Mouse (Mus musculus) ES-E14 (cell line): ENCODE data around the gene Zfpm1. TPM values are rescaled to one million over a fixed set of nuclear protein-coding genes. Genes with fewer than 3 reads are reported as not detected.
A peak's percentile ranks its signal among the peaks of the same experiment; 100 is the strongest.

Experiments
- DNase-seq: peaks from one replicate; pipeline ENCODE4 v3.0.0-alpha.2; 2013; ENCODE audit warnings: low read depth, low spot score
- H3K27ac ChIP-seq: 2 replicates; pipeline ENCODE4 v1.5.1; 2012; ENCODE audit warnings: low read depth, mild to moderate bottlenecking, low read length, moderate library complexity, mixed read lengths; ENCODE audit not compliant: poor library complexity, insufficient read depth, severe bottlenecking
- H3K36me3 ChIP-seq: 2 replicates; pipeline ENCODE4 v1.6.1; 2012; ENCODE audit warnings: mild to moderate bottlenecking, low read length, moderate library complexity, mixed read lengths; ENCODE audit not compliant: control insufficient read depth, poor library complexity, insufficient read depth, severe bottlenecking
- H3K4me1 ChIP-seq, 2 experiments: fragments of 150-350 bp in 1 of 2; sonication (generic) in 1 of 2; 2 replicates each; pipeline ENCODE4 v1.6.1; 2012; ENCODE audit warnings: low read length in 2 of 2, mild to moderate bottlenecking in 1 of 2, mixed read lengths in 1 of 2; ENCODE audit not compliant: control insufficient read depth in 2 of 2, insufficient read depth in 2 of 2, poor library complexity in 1 of 2
- H3K4me3 ChIP-seq, 2 experiments: fragments of 150-350 bp in 1 of 2; sonication (generic) in 1 of 2; 2 replicates each; pipeline ENCODE4 v1.5.1; 2012; ENCODE audit warnings: low read length in 2 of 2, low read depth in 1 of 2, mild to moderate bottlenecking in 1 of 2, mixed read lengths in 1 of 2; ENCODE audit not compliant: insufficient read depth in 1 of 2, poor library complexity in 1 of 2, severe bottlenecking in 1 of 2
- H3K9ac ChIP-seq: 2 replicates; pipeline ENCODE4 v1.6.1; 2012; ENCODE audit warnings: low read depth, mild to moderate bottlenecking, low read length, mixed read lengths; ENCODE audit not compliant: poor library complexity, insufficient read depth, severe bottlenecking
- H3K9me3 ChIP-seq: fragments of 150-350 bp; sonication (generic); 2 replicates; pipeline ENCODE4 v1.6.1; 2012; ENCODE audit warnings: low read depth, mild to moderate bottlenecking, low read length; ENCODE audit not compliant: control insufficient read depth, insufficient read depth
- CHD2 ChIP-seq: IDR thresholded peaks from 2 replicates; pipeline ENCODE4 v1.6.1; 2014; ENCODE audit warnings: mild to moderate bottlenecking, low read depth, low read length, inconsistent platforms
- HCFC1 ChIP-seq: IDR thresholded peaks from 2 replicates; pipeline ENCODE4 v1.6.1; 2012; ENCODE audit warnings: low read length, inconsistent platforms, borderline replicate concordance; ENCODE audit not compliant: insufficient read depth
- MAFK ChIP-seq: IDR thresholded peaks from 2 replicates; pipeline ENCODE4 v1.6.1; 2014; ENCODE audit warnings: mild to moderate bottlenecking, low read depth, low read length, inconsistent platforms; ENCODE audit not compliant: insufficient read depth
- ZC3H11A ChIP-seq: IDR thresholded peaks from 2 replicates; pipeline ENCODE4 v1.6.1; 2012; ENCODE audit warnings: low read depth, mild to moderate bottlenecking, inconsistent platforms, low read length, borderline replicate concordance
- ZNF384 ChIP-seq: IDR thresholded peaks from 2 replicates; pipeline ENCODE4 v1.6.1; 2012; ENCODE audit warnings: low read depth, low read length, inconsistent platforms
- in situ Hi-C, 2 experiments: fragments of 600-800 bp; cut with MboI; formaldehyde crosslinking; loops; one replicate each; pipeline ENCODE4 v1.15.1; 2025; ENCODE audit warnings: low sequenced_read_pairs in 2 of 2, inconsistent platforms in 1 of 2; ENCODE audit not compliant: unreplicated experiment in 2 of 2
- total RNA-seq: library from RNA; depleted of rRNA; stranded (reverse); fragments of 300-350 nt; gene quantifications from 2 replicates; pipeline ENCODE4 v1.2.3, GENCODE M21; 2012

Zfpm1 gene
- total RNA-seq, 1 experiment, result 8.5 TPM

- Histone ChIP-seq H3K4me3 (no peak overlapping the region), H3K4me1 (peaks cover 2 to 14% of the 10 kb centered on the region in 2 experiments; a peak in 3 of 4 replicates), H3K9me3 (no peaks in the 10 kb centered on the region), H3K27ac (no peak overlapping the region), H3K36me3 (no peaks in the 10 kb centered on the region), H3K9ac (no peak overlapping the region)
- no peak for DNase-seq
- in situ Hi-C loops, result no loop called here
- no peak for TF ChIP-seq ZC3H11A
- no peak for TF ChIP-seq MAFK
- no peak for TF ChIP-seq CHD2
- no peak for TF ChIP-seq ZNF384
- TF ChIP-seq HCFC1, result no peak
Measured at GRCm38 (mm10) chr8:122340761-122341160, 58.8 kb downstream of the Zfpm1 start.

- Histone ChIP-seq H3K9ac (no peak overlapping the region), H3K4me3 (no peak overlapping the region), H3K36me3 (no peaks in the 10 kb centered on the region), H3K9me3 (no peaks in the 10 kb centered on the region), H3K27ac (no peak overlapping the region), H3K4me1 (peaks cover 2 to 14% of the 10 kb centered on the region in 2 experiments; a peak in 3 of 4 replicates)
- in situ Hi-C loops, result no loop called here
- no peak for DNase-seq
- no peak for TF ChIP-seq HCFC1
- TF ChIP-seq ZNF384, result no peak
- TF ChIP-seq ZC3H11A, result no peak
- no peak for TF ChIP-seq CHD2
- no peak for TF ChIP-seq MAFK
Measured at GRCm38 (mm10) chr8:122341790-122342189, 59.8 kb downstream of the Zfpm1 start.

GRCm38 (mm10) chr8:122342362-122342761 lies 60.4 kb downstream of the Zfpm1 start:
- in situ Hi-C loops, result no loop called here
- no peak for TF ChIP-seq MAFK
- no peak for TF ChIP-seq CHD2
- TF ChIP-seq ZNF384, result no peak
- no peak for TF ChIP-seq ZC3H11A
- TF ChIP-seq HCFC1, result no peak
- H3K4me3 ChIP-seq, result no peak overlapping the region

GRCm38 (mm10) chr8:122342806-122343209 lies 60.9 kb downstream of the Zfpm1 start:
- Histone ChIP-seq H3K4me1 (peaks cover 2 to 14% of the 10 kb centered on the region in 2 experiments; a peak in 3 of 4 replicates), H3K9me3 (no peaks in the 10 kb centered on the region), H3K9ac (no peak overlapping the region), H3K36me3 (no peaks in the 10 kb centered on the region), H3K4me3 (no peak overlapping the region), H3K27ac (no peak overlapping the region)
- TF ChIP-seq ZNF384, result no peak
- no peak for TF ChIP-seq CHD2
- TF ChIP-seq ZC3H11A, result no peak
- TF ChIP-seq HCFC1, result no peak
- no peak for TF ChIP-seq MAFK
- in situ Hi-C loops, result no loop called here
- no peak for DNase-seq

More at GRCm38 (mm10) chr8:122342362-122342761, 60.4 kb downstream of the Zfpm1 start:
- H3K27ac ChIP-seq, result no peak overlapping the region
- H3K36me3 ChIP-seq, result no peaks in the 10 kb centered on the region
- H3K4me1 ChIP-seq, result peaks cover 2 to 14% of the 10 kb centered on the region in 2 experiments; a peak in 3 of 4 replicates
- DNase-seq, result no peak
- H3K9ac ChIP-seq, result no peak overlapping the region
- no peaks in the 10 kb centered on the region for H3K9me3 ChIP-seq

- TF ChIP-seq CHD2 (no peak), HCFC1 (no peak)
- Histone ChIP-seq H3K27ac (no peak overlapping the region), H3K4me1 (peaks cover 2 to 14% of the 10 kb centered on the region in 2 experiments; a peak in 3 of 4 replicates)
Measured at GRCm38 (mm10) chr8:122343341-122343740, 61.4 kb downstream of the Zfpm1 start.

More at GRCm38 (mm10) chr8:122343341-122343740, 61.4 kb downstream of the Zfpm1 start:
- no peaks in the 10 kb centered on the region for H3K9me3 ChIP-seq
- in situ Hi-C loops, result no loop called here
- peak overlapping the region; percentile 18 to 42; a peak in 3 of 4 replicates for H3K4me3 ChIP-seq
- no peaks in the 10 kb centered on the region for H3K36me3 ChIP-seq
- DNase-seq, result no peak
- peak overlapping the region; percentile 17; the same call in 1 of the 2 replicates for H3K9ac ChIP-seq
